Mouse (Mus musculus) G1E (cell line): ENCODE measurements around the gene Mon1a. TPM values are rescaled to one million over a fixed set of nuclear protein-coding genes. Genes with fewer than 3 reads are reported as not detected.

Experiments used
- ATAC-seq: 2 replicates; pipeline ENCODE4 v1.8.0; 2016; ENCODE audit warnings: mild to moderate bottlenecking; ENCODE audit not compliant: insufficient number of reproducible peaks, poor library complexity, low FRiP score, severe bottlenecking; ENCODE audit errors: extremely low read depth
- DNase-seq: peaks from one replicate; pipeline ENCODE4 v3.0.0; 2012; ENCODE audit warnings: low spot score
- H3K27me3 ChIP-seq: 2 replicates; pipeline ENCODE4 v1.6.1; 2012; ENCODE audit warnings: mild to moderate bottlenecking, low read length, inconsistent platforms; ENCODE audit not compliant: insufficient read depth
- H3K36me3 ChIP-seq: replicated peaks from 2 replicates; pipeline ENCODE3; 2012; ENCODE audit warnings: mild to moderate bottlenecking, inconsistent platforms
- H3K4me1 ChIP-seq: 2 replicates; pipeline ENCODE4 v1.6.1; 2012; ENCODE audit warnings: low read depth, low read length, inconsistent platforms, mixed read lengths; ENCODE audit not compliant: insufficient read depth
- H3K4me3 ChIP-seq: 2 replicates; pipeline ENCODE4 v1.5.1; 2012; ENCODE audit warnings: low read depth, mild to moderate bottlenecking, inconsistent platforms, low read length, moderate library complexity, mixed read lengths
- H3K9me3 ChIP-seq: replicated peaks from 2 replicates; pipeline ENCODE4 v1.6.1; 2012; ENCODE audit warnings: inconsistent platforms
- CTCF ChIP-seq: IDR thresholded peaks from 2 replicates; pipeline ENCODE4 v1.5.1; 2012; ENCODE audit warnings: low read depth, low read length, inconsistent platforms, mixed read lengths
- GATA1 ChIP-seq: IDR thresholded peaks from 2 replicates; pipeline ENCODE4 v1.6.1; 2012; ENCODE audit warnings: borderline replicate concordance, low read length, inconsistent platforms, mixed read lengths
- GATA2 ChIP-seq: IDR thresholded peaks from 2 replicates; pipeline ENCODE4 v1.6.1; 2012; ENCODE audit warnings: low read depth, low read length, inconsistent platforms, borderline replicate concordance
- POLR2AphosphoS5 ChIP-seq: IDR thresholded peaks from 2 replicates; pipeline ENCODE4 v1.6.1; 2012; ENCODE audit warnings: low read depth, low read length, inconsistent platforms; ENCODE audit not compliant: insufficient replicate concordance
- TAL1 ChIP-seq: conservative IDR thresholded peaks from 2 replicates; pipeline ENCODE4 v1.6.1; 2012; ENCODE audit warnings: low read depth, low read length, inconsistent platforms, mixed read lengths
- polyA plus RNA-seq: library from polyadenylated mRNA; stranded (reverse); fragments of >175 nt; gene quantifications from 2 replicates; pipeline ENCODE4 v1.2.3, GENCODE M21; 2012
- total RNA-seq, 2 experiments: library from RNA; stranded (forward) in 1 of 2; stranded (reverse) in 1 of 2; fragments of 200-1000 nt in 1 of 2; fragments of >200 nt in 1 of 2; fragmentation: Nextera tagmentation in 1 of 2; gene quantifications; 2 replicates each; pipeline ENCODE4 v1.2.3; 2014 to 2017

The Mon1a gene
- total and polyA plus RNA-seq, 3 experiments = 2.0 to 13.6 (median 12.8) TPM

DNA sequence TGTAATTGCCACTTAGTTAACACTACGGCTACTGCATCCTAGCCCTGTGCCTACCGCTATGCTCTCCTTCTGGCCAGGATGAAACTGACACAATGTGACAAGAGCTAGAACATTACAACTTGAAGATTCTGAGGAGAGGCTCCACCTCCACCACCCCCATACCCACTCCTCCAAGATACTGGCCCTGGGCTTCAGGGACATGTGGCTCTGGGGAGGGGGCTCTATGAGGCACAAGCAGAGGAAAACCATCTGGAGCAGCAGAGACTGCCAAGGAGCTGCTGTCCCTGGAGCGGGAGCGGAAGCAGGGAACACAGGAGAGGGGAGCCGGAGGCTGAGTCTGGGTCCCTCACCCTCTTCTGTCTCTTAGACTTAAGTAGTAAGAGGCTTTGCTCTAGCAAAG, 39.8 kb downstream of the Mon1a start:
- Histone ChIP-seq H3K9me3 (no peaks in the 10 kb centered on the region), H3K27me3 (peaks cover 80% of the 10 kb centered on the region), H3K36me3 (no peaks in the 10 kb centered on the region), H3K4me3 (no peak overlapping the region), H3K4me1 (no peaks in the 10 kb centered on the region; the same call in 1 of the 2 replicates)
- TF ChIP-seq POLR2AphosphoS5 (no peak), CTCF (no peak), GATA1 (no peak)
- ATAC-seq (no peak), DNase-seq (no peak)

DNA sequence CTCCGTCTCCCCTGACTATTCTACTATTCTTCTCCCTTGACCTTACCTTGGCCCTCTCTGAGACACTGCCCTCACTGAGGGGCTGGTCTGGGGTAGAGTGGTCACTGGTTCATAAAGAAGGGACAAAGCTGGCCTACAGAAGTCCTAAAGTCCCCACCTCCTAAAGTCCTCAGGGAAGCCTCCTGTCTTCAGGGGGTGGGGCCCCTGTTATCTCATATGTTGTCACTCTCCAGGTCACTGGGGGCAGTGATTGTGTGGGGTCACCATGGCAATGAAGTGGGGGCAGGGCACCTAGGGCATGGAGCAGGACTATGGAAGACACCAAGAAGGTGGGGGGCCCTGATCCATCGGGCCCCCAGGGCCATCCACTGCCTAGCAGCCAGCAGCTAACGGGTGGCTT, 40.2 kb downstream of the Mon1a start, which contains the start of gene Actl11:
Gene Actl11, plus strand, starts transcription at position 301 of the 400 bp plus-strand sequence.
- H3K4me3 ChIP-seq = no peak within 1 kb of the TSS
- H3K27me3 ChIP-seq = peaks cover 80% of the 10 kb centered on the region
- TF ChIP-seq GATA2 (no peak), POLR2AphosphoS5 (no peak), CTCF (no peak), GATA1 (no peak), TAL1 (no peak)
- H3K4me1 ChIP-seq = no peaks in the 10 kb centered on the region
- DNase-seq (no peak), ATAC-seq (no peak)
- H3K36me3 ChIP-seq = no peaks in the 10 kb centered on the region
- H3K9me3 ChIP-seq = no peaks in the 10 kb centered on the region

DNA sequence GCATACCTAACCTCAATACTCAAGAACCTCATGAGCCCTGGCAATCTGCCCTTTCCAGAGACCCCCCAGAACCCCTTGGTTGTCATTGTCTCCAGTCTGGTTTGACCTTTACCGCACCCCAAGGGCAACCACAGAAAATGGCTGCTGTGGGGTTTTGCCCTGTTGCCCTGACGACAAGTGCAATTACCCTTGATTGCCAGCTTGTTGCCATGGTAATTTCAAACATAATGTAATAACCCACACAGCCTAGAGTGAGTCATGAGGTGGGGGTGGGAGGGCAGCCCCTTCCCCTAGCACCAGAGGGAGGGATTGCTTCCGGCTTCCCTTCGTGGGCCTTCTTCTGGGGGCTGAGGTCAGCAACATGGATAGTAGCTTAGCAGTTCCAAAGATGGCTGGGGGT, 44.3 kb downstream of the Mon1a start:
- no peak for DNase-seq
- no peak overlapping the region for H3K4me3 ChIP-seq
- no peaks in the 10 kb centered on the region for H3K9me3 ChIP-seq
- 0 out of 2 replicates have a peak, but pooled peaks cover 4% of the 10 kb centered on the region for H3K4me1 ChIP-seq
- H3K36me3 ChIP-seq = no peaks in the 10 kb centered on the region
- H3K27me3 ChIP-seq = peaks cover 90% of the 10 kb centered on the region
- no peak for ATAC-seq
- TF ChIP-seq GATA2 (no peak), POLR2AphosphoS5 (no peak), TAL1 (no peak)

DNA sequence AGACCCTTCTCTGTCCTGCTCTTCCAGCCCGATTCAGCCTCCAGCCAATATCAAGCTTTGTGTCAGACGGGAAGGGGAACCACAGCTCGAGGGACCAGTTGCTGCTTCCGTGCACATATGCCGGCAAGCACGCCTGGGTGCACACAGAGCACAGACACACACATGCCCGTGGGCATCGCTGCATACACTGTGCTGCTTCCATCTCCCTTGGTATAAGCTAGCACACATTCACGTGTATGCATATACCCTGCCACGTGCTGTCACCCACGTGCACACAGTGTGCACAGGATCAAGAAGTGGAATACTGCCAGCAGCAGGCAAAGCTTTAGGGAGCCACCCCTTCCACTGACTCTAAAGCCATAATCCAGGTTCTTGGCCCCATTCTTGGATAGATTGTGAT, 46.2 kb downstream of the Mon1a start:
- H3K9me3 ChIP-seq = no peaks in the 10 kb centered on the region
- no peak for DNase-seq
- no peak overlapping the region; the same call in 1 of the 2 replicates for H3K4me3 ChIP-seq
- H3K36me3 ChIP-seq = no peaks in the 10 kb centered on the region
- no peak for ATAC-seq
- peaks cover 93% of the 10 kb centered on the region for H3K27me3 ChIP-seq
- 0 out of 2 replicates have a peak, but pooled peaks cover 4% of the 10 kb centered on the region for H3K4me1 ChIP-seq
- TF ChIP-seq POLR2AphosphoS5 = no peak
- TF ChIP-seq GATA1 = no peak
- no peak for TF ChIP-seq GATA2
- TF ChIP-seq CTCF = no peak
- TF ChIP-seq TAL1 = no peak

DNA sequence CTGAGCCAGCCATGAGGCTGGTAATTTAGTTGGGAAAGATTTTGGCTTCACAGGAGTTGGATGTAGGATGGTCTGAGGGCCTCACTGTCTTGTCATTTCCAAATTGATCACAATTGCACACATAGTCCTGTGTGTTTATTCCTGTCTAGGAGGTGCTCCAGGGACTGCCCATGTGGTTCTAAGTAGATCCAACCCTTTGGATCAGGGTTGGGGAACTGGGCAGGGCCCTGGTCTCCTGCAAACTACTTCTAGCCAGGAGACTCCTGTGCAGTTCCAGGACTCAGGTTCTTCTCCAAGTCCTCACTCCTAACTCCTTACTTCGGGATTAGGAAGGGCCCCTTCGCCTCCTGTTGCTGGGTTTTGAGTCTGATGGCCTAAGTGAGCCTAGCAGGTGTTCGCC, 47.4 kb downstream of the Mon1a start, which contains the start of gene Camkv:
Gene Camkv, plus strand, starts transcription at position 301 of the 400 bp plus-strand sequence.
- peaks cover 94% of the 10 kb centered on the region for H3K27me3 ChIP-seq
- no peak within 1 kb of the TSS for H3K4me3 ChIP-seq
- no peaks in the 10 kb centered on the region for H3K9me3 ChIP-seq
- ATAC-seq (no peak), DNase-seq (no peak)
- peaks cover 6% of the 10 kb centered on the region; the same call in 1 of the 2 replicates for H3K4me1 ChIP-seq
- H3K36me3 ChIP-seq = no peaks in the 10 kb centered on the region
- no peak for TF ChIP-seq CTCF
- no peak for TF ChIP-seq GATA2
- no peak for TF ChIP-seq TAL1
- no peak for TF ChIP-seq GATA1
- TF ChIP-seq POLR2AphosphoS5 = no peak

DNA sequence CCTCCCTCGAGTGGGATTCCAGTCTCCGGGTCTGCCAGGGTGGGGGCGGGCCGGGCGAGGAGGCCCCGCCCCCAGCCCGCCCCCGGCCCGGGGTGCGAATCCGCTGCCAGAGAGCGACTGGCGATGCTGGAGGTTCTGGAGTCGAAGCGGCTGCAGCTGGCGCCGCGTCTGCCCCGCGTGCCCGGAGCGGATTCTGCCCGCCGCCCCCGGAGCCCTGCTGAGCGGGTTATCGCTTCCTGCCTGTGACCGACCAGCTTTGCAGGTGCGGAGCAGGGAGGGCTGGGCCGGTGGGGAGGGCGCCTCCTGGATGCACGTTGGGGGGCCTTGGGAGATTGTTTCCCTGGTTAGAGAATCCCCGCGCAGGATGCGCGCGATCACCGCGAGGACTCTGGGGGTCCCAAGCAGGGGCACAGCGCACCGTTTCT, 47.9 kb downstream of the Mon1a start:
- DNase-seq (no peak), ATAC-seq (no peak)
- Histone ChIP-seq H3K9me3 (no peaks in the 10 kb centered on the region), H3K27me3 (peaks cover 96% of the 10 kb centered on the region), H3K4me1 (peaks cover 6% of the 10 kb centered on the region; the same call in 1 of the 2 replicates), H3K4me3 (no peak overlapping the region), H3K36me3 (no peaks in the 10 kb centered on the region)
- no peak for TF ChIP-seq TAL1
- no peak for TF ChIP-seq CTCF
- no peak for TF ChIP-seq POLR2AphosphoS5
- no peak for TF ChIP-seq GATA2
- no peak for TF ChIP-seq GATA1

DNA sequence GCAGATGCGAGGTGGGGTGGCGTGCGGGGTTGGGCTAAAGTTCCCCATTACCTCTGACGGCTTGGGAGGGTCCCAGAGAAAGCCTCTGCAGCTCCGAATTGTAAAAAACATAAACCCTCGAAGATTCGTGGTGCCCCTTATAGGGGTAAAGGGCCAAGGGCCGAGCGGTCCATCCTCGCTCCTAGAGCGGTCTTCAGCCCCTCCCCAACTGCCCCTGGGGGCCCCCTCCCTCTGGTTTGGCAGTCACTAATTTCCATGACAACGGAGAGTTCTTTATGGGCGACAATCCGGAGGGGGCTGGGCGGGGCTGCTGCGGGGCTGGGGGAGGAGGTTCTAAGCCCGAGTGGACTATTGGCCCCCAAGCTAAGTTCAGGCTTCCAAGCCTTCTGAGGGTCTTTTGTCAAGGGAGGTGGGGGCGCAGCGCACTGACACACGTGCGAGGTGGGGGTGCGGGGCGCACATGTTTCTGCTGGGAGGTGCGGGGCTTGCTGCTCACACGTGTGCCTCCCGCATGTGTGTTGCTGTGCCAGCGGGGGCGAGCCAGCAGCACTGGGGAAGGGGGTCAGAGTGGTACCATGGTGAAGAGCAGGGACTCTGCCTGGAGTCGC, 48.4 kb downstream of the Mon1a start:
- TF ChIP-seq TAL1 (no peak), POLR2AphosphoS5 (no peak), GATA1 (no peak)
- ATAC-seq = no peak
- Histone ChIP-seq H3K4me1 (peaks cover 6% of the 10 kb centered on the region; the same call in 1 of the 2 replicates), H3K4me3 (no peak overlapping the region), H3K9me3 (no peaks in the 10 kb centered on the region), H3K27me3 (peaks cover 95% of the 10 kb centered on the region), H3K36me3 (no peaks in the 10 kb centered on the region)
- DNase-seq = no peak
